Mouse (Mus musculus) heart, adult 2 months (tissue): ENCODE data around the gene Gucd1.

ENCODE experiments used
- CTCF ChIP-seq: fragments of 200-600 bp; IDR thresholded peaks from 2 replicates; pipeline ENCODE4 v1.8.1; 2022; ENCODE audit warnings: antibody characterized with exemption, mild to moderate bottlenecking, moderate library complexity
- EP300 ChIP-seq: fragments of 200-500 bp; IDR thresholded peaks from 2 replicates; pipeline ENCODE4 v1.6.1; 2011; ENCODE audit warnings: low read depth, low read length, control low read depth; ENCODE audit not compliant: insufficient read depth
- POLR2A ChIP-seq: fragments of 200-500 bp; IDR thresholded peaks from 2 replicates; pipeline ENCODE4 v1.6.1; 2011; ENCODE audit warnings: mild to moderate bottlenecking, low read depth, low read length, control low read depth; ENCODE audit not compliant: insufficient read depth

GRCm38 (mm10) chr10:75520581-75520980 is 2.8 kb upstream of the Gucd1 start:
- TF ChIP-seq CTCF (no peak), EP300 (no peak), POLR2A (no peak)
